Mouse (Mus musculus) brain, adult 2 months (tissue): ENCODE data around the gene Mgarp.
"Not testable (repeated sequence)": the region's sequence is repeated elsewhere in the genome, so short reads cannot be mapped to it uniquely, and the experiment has no call there.

ENCODE experiments used
- DNase-seq: peaks from one replicate; pipeline ENCODE4 v3.0.0; 2011; ENCODE audit warnings: low read depth, low spot score

The Mgarp gene

DNA sequence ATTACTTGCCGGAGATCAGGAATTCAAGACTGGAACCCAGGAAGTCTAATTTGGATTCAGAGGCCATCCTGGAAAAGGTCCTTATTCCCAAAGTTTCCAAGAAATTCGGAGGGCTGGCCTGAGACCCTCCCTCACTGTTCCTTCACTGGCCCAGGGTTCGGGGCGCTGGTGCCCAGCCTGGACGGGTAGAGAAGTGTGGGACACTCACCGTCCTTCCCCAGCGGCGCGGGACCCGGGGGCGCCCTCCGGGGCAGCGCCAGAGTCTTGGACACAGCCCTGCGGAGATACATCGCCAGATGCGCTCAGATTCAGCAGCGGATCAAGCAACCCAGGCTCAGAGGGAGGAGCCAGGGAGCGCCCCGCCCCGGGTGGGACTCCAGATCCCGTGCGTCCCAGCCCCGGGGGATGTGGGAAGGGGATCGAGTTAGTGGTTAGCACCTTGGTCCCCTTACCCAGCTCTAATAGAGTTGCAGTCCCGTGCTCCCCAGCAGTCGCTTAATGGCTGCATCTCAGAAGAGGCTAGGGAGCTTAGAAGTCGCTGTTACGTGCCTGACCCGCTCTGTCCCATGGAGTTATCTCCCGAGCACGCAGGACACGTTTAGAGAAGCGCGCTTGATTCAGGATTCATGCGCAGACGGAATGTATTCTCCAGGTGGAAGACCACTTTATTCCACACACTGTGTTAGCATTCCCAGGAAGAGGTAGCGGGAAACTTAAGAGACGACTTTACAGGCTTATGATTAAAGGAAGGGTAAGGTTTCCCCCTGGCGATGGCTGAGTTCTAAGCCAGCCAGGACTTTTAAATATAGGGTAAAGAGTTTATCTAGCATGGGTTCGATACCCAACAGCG is at the start of gene Mgarp:
Mgarp (minus strand) TSS at position 520 of the 850 bp plus-strand sequence.
- peak; percentile 19 for DNase-seq

DNA sequence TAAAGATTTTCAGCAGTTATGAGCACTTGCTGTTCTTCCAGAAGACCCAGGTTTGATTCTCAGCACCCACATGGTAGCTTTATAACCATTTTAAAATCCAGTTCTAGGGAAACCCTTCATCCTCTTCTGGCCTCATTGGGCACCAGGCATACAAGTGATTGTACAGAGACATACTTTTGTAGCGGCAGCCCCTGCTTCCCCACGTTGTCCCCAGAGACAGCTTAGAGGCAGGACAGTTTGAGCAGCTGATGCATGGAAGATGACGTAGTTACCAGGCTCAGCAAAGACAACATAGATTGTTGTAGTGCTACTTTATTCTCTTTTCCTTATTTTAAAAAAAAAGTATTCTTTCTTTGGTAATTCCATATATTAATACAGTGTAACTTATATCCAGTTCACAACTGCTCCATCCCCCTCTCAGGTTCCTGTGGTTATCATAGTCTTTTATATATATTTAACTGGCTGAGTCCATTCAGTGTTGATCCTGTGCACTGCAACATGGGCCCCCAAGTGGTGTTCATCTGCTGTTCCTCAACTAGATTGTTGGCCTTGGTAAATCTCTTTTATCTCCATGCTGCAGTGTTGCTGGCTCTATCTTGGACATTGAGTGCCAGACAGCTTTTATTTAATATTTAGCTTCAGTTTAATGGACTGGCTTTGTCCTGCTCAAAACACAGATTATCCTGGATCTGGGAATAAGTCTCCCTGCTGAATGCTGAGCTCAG is 38.5 kb upstream of the Mgarp start:
- no peak for DNase-seq

DNA sequence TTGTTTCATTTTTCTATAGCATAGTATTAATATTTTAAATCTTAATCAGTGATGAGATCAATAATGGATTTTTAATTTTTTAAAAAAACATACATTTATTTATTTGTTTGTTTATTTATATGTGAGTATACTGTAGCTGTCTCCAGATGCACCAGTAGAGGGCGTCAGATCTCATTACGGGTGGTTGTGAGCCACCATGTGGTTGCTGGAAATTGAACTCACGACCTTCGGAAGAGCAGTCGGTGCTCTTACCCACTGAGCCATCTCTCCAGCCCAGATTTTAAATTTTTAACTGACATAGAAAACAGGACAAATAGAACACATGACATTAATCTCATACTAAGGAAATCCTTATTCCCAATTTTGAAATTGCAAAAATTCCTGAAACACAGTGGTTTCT is 37.8 kb upstream of the Mgarp start:
- DNase-seq, result not testable (repeated sequence)

DNA sequence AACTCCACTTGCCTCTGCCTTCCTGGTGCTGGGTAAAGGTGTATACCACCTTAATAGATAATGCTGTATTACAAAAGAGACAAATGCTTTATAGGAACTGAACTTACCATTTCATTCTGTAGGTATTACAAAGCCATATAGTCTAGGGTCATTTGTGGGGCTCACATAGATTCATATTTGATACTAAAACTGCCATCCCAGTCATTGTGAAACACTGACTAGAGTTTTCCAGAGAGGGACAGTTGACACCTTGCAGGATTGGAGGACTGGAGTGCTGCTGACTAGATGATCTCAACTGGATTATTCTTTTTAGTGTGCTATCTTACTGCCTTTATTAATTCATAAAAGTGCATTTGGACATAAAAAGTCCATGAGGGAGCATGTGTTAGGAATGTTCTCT is 28.9 kb upstream of the Mgarp start:
- DNase-seq, result no peak

DNA sequence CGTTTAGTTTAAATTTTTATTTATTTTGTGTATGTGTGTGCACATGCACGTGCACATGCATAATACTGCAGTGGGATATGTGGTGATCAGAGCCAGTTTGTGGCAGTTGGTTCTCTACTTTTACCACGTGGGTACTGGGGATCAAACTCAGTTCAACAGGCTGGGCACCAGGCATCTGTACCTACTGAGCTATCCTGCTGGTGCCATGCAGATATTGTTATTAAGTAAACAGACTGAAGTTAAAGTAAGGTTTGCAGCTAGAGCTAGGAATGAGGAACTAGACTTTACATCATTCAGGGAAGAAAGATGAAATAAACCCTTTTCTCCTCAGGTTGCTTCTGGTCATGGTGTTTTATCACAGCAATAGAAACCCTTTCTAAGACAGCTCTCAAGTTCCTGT is 25.4 kb upstream of the Mgarp start:
- DNase-seq, result no peak

DNA sequence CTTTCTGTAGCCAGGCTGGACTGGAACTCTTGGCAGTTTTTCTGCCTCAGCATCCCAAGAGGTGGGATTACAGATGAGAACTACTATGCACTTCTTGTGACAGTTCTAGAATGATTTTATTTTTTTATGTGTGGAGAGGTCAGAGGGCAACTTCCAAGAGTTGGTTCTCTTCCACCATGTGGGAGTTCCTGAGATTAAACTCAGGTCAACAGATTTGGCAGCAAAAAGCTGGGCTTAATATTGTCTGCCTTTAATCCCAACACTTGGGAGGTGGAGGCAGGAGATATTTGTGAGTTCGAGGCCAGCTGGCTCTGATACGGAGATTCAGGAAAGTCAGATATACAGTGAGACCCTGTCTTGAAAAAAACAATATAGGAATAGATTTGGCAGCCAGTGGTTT is 21.4 kb upstream of the Mgarp start:
- no peak for DNase-seq

DNA sequence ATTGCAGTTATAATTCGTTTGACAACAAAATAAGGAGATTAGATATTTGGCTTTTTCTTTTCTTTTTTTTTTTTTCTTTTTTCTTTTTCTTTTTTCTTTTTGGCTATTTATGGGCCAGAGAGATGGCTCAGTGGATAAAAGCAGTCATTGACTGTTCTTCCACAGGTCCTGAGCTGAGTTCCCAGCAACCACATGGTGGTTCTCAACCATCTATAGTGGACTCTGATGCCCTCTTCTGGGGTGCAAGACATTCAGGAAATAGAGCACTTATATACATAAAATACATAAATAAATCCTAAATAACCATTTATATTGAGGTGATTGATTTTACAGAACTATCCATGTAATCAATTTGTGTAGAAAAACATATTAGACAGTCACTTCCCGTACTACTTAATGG is 20.9 kb upstream of the Mgarp start:
- DNase-seq, result no peak

DNA sequence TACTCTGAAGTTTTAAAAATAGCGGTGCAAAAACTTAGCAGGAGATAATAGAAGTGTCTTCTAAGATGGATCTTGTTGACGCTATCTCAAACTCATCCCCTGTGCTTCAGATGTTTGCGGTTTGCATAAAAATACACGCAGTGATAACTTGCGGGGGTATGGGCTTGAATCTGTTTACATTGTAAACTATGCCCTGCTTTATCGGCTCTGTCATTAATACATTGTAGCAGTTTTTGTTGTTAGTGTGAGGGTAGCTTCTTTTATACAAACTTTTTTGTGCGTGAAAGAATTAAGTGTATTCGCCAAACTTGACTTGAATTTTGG is 20.6 kb upstream of the Mgarp start:
- DNase-seq, result no peak

DNA sequence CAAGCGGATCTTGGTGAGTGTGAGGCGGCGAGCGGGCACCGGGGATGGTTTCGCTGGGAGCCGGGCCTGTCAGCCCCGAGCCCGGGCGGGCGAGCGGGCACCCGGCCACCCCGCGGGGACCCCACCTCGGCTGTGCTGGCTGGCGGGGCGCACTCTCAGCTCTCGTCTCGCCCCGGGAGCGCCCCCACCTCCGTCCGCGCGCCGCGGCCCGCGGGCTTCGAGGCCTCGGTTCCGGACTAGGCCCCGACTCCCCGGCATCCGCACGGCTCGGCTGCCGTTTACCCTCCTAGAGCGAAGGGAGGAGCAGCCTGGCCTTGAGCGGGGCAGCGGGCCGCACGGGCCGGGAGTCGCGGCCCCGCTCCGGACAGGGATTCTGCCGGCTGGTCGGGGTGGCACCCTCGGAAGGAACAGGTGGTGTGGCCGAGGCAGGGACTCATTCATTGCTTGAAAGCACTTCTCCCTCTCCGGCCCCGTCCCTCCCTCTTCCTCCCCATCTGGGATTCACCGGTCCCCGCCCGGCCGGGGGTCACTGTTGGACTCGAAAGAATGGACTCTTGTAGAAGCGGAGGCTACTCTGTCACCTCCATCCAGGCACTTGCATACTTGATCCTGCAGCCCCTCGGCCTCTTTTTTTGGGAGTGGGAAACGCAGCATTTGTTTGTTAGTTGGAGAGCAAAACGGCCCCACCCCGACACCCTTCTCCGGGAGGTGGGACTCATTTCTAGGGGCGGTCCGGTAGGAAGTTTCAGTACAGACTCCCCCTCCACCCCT is 20.0 kb upstream of the Mgarp start:
- DNase-seq, result peak; percentile 42

DNA sequence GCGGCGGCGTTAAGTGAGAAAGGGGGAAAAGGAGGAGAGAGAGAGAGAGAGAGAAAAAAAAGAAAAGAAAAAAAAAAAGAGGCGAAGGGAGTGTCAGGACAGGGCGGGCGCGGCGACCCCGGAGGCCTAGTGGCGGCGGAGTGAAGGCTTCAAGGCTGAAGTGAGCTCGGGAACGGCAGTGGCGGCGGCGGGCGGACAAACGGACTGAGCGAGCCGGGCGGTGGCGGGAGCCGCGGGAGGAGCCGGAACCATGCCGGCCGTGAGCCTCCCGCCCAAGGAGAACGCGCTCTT is 19.5 kb upstream of the Mgarp start:
- no peak for DNase-seq

DNA sequence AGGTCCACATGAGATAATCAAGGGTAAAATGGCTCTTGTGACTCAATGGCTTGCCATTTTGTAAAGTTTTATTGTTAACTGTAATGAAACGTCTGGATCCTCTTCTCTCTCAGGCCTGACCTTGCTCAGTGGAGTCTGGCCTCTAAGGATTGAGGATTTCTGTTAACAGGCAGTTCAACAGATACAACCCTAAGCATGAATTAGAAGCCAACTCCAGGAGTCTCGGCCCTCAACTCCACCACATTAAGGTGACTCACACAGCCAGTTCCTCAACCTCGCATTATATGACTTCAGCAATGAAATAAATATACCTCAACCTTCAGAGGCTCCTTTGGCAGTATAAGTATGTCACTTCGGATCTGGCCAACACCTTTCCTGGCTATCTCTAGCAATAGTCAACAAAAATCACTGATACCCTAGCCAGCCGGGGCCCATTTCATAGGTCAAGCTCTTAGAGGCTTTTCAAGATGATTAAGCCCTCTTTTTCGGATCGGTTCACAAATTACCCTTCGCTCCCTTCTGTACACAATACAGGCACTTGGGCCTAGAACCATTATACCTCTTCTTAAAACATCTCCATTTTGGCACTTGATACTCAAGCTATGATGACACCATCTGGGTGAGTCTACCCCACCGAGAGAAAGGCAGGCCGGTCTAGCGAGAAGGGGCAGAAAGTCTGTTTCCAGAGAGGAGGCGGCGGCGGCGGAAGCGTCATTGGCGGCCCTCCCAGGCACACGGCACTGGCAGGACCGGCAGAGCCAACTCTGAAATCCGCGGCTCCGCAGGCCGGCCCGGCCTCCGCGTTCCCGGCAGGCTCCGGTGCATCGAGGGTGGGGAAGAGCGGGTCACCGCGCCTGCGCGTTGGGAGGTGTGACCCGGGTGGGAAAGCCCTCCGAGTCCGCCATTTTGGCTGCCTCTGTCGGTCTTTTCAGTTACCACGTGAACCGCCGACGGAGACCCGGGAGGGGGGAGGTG is 18.8 kb upstream of the Mgarp start, which contains the start of gene Naa15:
Naa15 (plus strand) TSS at position 51 of the 975 bp plus-strand sequence.
- peak; percentile 98 for DNase-seq

DNA sequence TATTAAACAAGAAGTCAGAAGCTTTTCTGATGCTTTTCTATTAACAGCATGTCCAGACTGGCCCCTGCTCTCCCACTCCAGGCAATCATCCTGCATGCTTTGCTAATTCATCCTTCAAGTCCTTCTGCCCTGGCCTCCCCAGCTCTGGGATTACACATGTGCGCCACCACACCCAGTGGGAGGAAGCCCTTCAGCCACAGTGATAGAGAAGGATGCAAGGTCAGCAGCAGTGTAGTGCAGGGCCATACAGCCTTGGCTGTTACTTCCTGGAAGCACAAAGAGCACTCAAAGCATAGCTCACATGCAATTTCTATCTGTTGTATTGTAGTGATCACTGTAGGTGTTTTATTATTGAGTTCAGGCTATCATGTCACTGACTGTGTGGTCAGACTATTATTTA is 16.7 kb upstream of the Mgarp start:
- no peak for DNase-seq

DNA sequence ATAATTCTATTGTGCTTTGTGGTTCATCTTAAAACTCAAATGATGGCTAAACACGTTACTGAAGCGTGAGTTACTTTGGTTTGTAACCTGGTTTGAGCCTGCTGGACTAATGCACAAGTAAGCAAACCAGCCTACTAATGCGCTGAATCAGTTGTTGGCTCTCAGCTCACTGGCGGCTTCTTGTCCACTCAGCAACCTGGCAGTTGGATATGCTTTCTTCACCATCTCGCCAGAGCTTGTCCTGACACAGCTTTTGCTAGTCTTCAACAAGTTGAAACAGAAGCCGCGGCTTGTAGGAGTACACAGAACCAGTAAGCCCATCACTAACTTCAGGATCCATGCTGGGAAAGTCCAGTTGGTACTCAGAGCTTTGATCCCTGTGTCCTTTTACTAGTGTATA is 15.9 kb upstream of the Mgarp start:
- DNase-seq, result no peak

DNA sequence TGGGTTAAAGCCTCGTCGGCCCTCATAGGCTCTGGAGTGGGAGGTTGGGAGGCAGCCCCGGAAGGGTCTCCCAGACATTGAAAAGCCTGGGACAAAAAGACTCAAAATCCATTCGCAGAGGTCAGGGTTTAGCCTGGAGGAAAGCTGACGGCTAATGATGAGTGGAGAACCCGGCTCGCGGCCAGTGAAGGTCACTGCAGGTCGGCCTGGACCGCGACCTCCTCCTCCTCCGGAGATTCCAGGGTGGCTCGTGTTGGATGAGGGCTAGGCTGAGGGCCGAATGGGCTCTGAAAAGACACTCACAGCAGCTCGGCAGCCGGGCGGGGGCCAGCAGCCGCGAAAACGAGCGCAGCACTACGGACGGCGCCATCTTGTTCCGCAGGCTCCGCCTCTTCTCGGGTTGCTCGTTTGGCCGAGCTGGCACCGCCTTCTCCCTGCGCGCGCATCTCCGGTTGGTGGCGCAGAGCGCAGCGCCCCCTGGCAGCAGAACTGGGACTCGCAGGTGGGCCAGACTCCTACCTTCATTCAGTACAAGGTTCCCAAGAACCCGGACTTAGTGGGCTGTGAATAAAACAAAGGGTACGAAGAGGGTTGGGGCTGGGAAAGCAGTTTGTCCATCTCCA is 12.1 kb upstream of the Mgarp start, which contains the start of gene Ndufc1:
Ndufc1 (minus strand) TSS at position 428 of the 623 bp plus-strand sequence.
- peak; percentile 96 for DNase-seq

DNA sequence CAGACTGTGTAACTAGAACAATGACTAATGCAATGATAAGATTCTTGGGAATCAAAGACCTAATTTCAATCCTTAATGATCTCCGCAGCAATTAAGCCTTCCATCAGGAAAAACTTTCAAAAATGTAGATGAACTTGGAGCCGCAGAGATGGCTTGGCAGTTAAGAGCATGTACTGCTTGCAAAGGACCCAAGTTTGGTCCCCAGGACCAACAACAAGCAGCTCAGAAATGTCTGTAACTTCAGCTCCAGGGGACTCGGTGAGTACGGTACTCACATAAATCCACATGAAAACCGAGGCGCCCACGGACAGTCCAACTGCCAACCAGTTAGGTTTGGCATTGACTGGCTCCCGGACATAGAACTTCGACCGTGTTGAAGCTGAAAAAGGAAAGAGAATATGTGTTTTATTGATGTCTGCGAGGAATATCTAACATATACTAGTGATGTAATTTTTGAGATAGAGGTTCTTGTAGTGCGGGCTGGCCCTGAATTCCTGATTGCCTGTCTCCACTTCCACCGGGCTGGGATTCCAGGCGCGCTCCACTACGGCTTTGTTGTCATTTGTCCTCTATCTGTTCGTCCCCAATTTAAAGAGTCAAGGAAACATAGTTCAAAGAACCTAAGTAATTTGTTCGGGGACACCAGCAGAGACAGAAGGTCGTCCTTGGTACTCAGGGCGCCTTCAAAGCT is 11.5 kb upstream of the Mgarp start:
- peak; percentile 26 for DNase-seq

DNA sequence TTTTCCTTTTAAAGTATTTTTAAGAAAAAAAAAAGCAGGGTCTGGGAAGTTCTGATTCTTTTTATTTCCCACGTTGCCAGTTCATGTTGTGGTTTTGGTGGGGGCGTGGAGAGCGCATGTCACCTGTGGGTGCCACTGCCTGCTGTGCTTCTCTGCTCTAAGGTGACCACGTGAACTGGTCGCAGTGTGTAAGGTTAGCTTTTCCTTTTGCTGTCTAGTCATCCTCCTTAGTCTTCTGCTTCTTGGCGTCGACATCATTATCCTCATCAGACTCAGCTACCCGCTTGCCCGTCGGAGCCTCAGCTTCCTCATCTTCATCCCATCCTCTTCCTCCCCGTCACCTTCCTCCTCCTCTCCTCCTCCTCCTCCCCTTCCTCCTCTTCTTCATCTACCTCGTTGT is 6.1 kb upstream of the Mgarp start:
- DNase-seq, result no peak

DNA sequence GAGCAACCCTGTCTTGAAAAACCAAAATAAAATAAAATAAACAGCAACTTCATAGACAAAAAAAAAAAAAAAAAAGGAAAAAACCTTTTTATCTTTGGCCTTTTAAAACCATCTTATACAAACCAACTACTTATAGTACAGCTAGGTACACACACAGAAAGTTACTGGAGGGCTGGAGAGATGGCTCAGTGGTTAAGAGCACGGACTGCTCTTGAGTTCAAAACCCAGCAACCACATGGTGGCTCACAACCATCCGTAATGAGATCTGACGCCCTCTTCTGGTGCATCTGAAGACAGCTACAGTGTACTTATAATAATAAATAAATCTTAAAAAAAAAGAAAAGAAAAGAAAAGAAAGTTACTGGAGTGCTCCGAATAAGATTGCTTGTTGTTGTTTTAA is 5.5 kb upstream of the Mgarp start:
- not testable (repeated sequence) for DNase-seq

DNA sequence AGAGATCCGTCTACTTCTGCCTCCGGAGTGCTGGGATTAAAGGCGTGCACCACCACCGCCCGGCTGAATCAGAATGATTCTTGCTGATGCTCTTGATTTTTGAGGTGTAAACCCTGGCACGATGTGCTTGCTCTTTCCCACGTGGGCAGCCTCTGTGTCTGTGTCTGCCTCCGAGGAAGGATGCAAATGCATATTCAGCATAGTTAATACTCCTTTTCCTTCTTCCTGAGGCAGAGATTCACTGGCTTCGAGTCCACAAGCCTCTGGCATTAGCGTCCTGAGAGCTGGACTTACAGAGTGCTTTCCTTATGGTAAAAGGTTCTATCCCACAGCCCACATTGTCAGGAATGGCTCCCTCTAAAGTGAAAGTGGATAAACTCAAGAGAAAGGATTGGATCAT is 4.1 kb upstream of the Mgarp start:
- peak; percentile 29 for DNase-seq

DNA sequence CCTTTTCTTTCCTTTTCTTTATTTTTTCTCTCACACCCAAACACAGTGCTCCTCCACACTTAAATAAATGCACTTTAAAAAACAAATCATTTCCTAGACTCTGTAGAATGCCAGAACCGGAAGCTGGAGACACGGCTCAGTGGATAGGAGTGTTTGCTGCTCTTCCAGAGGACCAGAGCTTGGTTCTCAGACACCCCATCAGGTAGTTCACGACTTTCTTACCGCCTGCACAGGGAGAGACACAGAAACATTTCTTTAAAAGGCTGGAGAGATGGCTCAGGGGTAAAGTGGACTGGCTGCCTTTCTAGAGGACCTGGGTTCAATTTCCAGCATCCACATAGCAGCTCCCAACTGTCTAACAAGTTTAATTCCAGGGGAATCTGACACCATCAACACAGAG is 3.0 kb upstream of the Mgarp start:
- DNase-seq, result no peak

DNA sequence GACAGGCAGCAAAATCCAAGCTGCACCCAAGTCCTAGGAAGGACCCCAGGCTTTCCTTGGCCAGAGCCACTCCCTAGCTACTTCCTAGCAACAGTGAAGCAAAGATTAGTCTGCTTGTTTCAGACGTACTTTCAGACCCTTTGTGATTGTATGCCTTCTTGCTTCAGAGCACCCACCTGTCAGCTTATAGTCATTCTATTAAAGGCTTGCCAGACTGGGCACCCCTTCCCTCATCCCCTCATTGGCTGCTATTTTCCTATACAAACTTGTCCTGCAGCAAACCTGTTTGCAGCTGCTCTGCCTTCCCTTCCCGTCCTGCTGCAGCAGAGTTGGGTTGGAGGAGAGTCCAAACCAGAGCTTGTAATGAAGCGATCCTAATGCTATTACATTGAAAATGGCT is 2.1 kb upstream of the Mgarp start:
- no peak for DNase-seq
